Mouse (Mus musculus): Measurements from ENCODE around the gene Socs7.
"Not testable (repeated sequence)": the region's sequence is repeated elsewhere in the genome, so short reads cannot be mapped to it uniquely, and the experiment has no call there.

GRCm38 (mm10) chr11:97321894-97322600, 40.3 kb upstream of the Socs7 start:
- TF ChIP-seq POLR2A (IDR thresholded peaks at IDR 0.05; ENCODE audit: borderline replicate concordance, low read depth, low read length); CTCF (IDR thresholded peaks at IDR 0.05; ENCODE audit: low read depth, low read length): not testable (repeated sequence)
